Mouse (Mus musculus): ENCODE results near the gene Ttc7b.

- no peak for TF ChIP-seq CTCF (IDR thresholded peaks at IDR 0.05)
- no peak for TF ChIP-seq EP300 (IDR thresholded peaks at IDR 0.05)
Measured at GRCm38 (mm10) chr12:100265546-100266309, 254.9 kb downstream of the Ttc7b start.
